Mouse (Mus musculus) forebrain, embryonic 14.5 days (tissue): ENCODE results near the gene Cipc. TPM values are rescaled to one million over a fixed set of nuclear protein-coding genes. Genes with fewer than 3 reads are reported as not detected.

Experiments used
- ATAC-seq: fragments of 200-750 bp; cut with Nextera tagmentation; 2 replicates; pipeline ENCODE4 v1.8.0; 2017; ENCODE audit warnings: mild to moderate bottlenecking, moderate library complexity
- DNase-seq: peaks from one replicate; pipeline ENCODE4 v3.0.0-alpha.2; 2015; ENCODE audit warnings: low spot score
- H3K27ac ChIP-seq: fragments of 300-500 bp; sonication (generic); 2 replicates; pipeline ENCODE4 v1.5.1; 2014; ENCODE audit warnings: low read depth, mild to moderate bottlenecking, control low read depth, low read length, moderate library complexity
- H3K27me3 ChIP-seq: fragments of 300-500 bp; sonication (generic); replicated peaks from 2 replicates; pipeline ENCODE4 v1.6.1; 2014; ENCODE audit warnings: low read length, control low read depth, mixed read lengths; ENCODE audit not compliant: control insufficient read depth, insufficient read depth
- H3K36me3 ChIP-seq: fragments of 300-500 bp; sonication (generic); 2 replicates; pipeline ENCODE4 v1.6.1; 2014; ENCODE audit warnings: low read length, control low read depth; ENCODE audit not compliant: control insufficient read depth, insufficient read depth
- H3K4me1 ChIP-seq: fragments of 300-500 bp; sonication (generic); 2 replicates; pipeline ENCODE4 v1.6.1; 2014; ENCODE audit warnings: antibody characterized with exemption, low read length, control low read depth; ENCODE audit not compliant: control insufficient read depth, insufficient read depth
- H3K4me2 ChIP-seq: fragments of 300-500 bp; sonication (generic); 2 replicates; pipeline ENCODE4 v1.6.1; 2014; ENCODE audit warnings: mild to moderate bottlenecking, control low read depth, low read length
- H3K4me3 ChIP-seq: fragments of 300-500 bp; sonication (generic); 2 replicates; pipeline ENCODE4 v1.5.1; 2014; ENCODE audit warnings: low read depth, low read length, control low read depth
- H3K9ac ChIP-seq: fragments of 300-500 bp; sonication (generic); 2 replicates; pipeline ENCODE4 v1.6.1; 2014; ENCODE audit warnings: mild to moderate bottlenecking, low read length, control low read depth, moderate library complexity
- H3K9me3 ChIP-seq: fragments of 300-500 bp; sonication (generic); replicated peaks from 2 replicates; pipeline ENCODE4 v1.6.1; 2016; ENCODE audit warnings: low read length, control low read depth, mixed read lengths; ENCODE audit not compliant: control insufficient read depth
- WGBS: fragments of 180-500 bp; shearing (Covaris S2); extraction: QIAGEN DNeasy Blood & Tissue Kit; methylation state at CpG from one replicate; pipeline ENCODE4 v1.1.7; 2014; 5-methylcytosine and 5-hydroxymethylcytosine counted together
- polyA plus RNA-seq: library from polyadenylated mRNA; unstranded; fragments of >200 nt; fragmentation: Nextera tagmentation; extraction: Ambion mirVana; gene quantifications from 2 replicates; pipeline ENCODE4 v1.2.1, GENCODE M21; 2014

The Cipc gene
- polyA plus RNA-seq, 1 experiment from 2014 or later, result 47.5 TPM

- peak; percentile 94 for ATAC-seq
- H3K27ac ChIP-seq, result peak overlapping the region; percentile 97
- WGBS, result 7% methylated on average over 10 of the region's 10 CpGs
- H3K36me3 ChIP-seq, result no peaks in the 10 kb centered on the region
- no peaks in the 10 kb centered on the region for H3K27me3 ChIP-seq
- H3K4me3 ChIP-seq, result no peak overlapping the region
- H3K4me2 ChIP-seq, result peak overlapping the region; percentile 2; the same call in 1 of the 2 replicates
- DNase-seq, result peak; percentile 96
- H3K4me1 ChIP-seq, result peaks cover 28% of the 10 kb centered on the region
- no peaks in the 10 kb centered on the region for H3K9me3 ChIP-seq
- H3K9ac ChIP-seq, result peak overlapping the region; percentile 33; the same call in 1 of the 2 replicates
Measured at GRCm38 (mm10) chr12:86911482-86911931, 35.3 kb upstream of the Cipc start.

GRCm38 (mm10) chr12:86912335-86913093 is 34.3 kb upstream of the Cipc start:
- H3K4me3 ChIP-seq, result no peak overlapping the region
- peak overlapping the region; percentile 51; the same call in 1 of the 2 replicates for H3K9ac ChIP-seq
- ATAC-seq (no peak), DNase-seq (no peak)
- H3K27me3 ChIP-seq, result no peaks in the 10 kb centered on the region
- peaks cover 25% of the 10 kb centered on the region for H3K4me1 ChIP-seq
- no peaks in the 10 kb centered on the region for H3K9me3 ChIP-seq
- WGBS, result 8% methylated on average over 22 of the region's 22 CpGs
- H3K27ac ChIP-seq, result peak overlapping the region; percentile 97
- peak overlapping the region; percentile 2; the same call in 1 of the 2 replicates for H3K4me2 ChIP-seq
- H3K36me3 ChIP-seq, result no peaks in the 10 kb centered on the region

DNA sequence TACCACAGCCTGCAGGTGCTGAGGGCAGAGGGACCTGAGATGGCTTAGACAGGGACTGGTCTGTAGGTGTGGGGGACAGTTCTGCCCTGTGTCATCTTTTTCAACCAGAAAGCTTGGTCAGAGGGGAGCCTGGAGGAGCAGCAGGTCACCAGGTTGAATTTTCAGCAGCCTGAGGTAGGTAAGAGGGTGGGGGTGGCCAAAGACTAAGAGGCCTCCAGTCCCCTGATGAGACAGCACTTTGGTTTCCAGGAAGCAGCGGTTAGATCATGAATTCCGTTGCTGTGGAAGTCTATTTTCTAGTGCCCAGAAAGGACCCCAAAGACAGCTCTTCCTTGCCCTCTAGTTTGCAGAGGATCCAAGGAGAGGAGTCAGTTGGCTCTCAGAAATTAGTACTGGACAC is 32.5 kb upstream of the Cipc start:
- WGBS, result 70% methylated on average over 2 of the region's 2 CpGs
- Histone ChIP-seq H3K36me3 (no peaks in the 10 kb centered on the region), H3K27me3 (no peaks in the 10 kb centered on the region), H3K9ac (peak overlapping the region; percentile 1), H3K4me1 (peaks cover 32% of the 10 kb centered on the region), H3K9me3 (no peaks in the 10 kb centered on the region), H3K4me2 (no peak overlapping the region), H3K27ac (no peak overlapping the region), H3K4me3 (no peak overlapping the region)
- ATAC-seq (no peak), DNase-seq (no peak)

DNA sequence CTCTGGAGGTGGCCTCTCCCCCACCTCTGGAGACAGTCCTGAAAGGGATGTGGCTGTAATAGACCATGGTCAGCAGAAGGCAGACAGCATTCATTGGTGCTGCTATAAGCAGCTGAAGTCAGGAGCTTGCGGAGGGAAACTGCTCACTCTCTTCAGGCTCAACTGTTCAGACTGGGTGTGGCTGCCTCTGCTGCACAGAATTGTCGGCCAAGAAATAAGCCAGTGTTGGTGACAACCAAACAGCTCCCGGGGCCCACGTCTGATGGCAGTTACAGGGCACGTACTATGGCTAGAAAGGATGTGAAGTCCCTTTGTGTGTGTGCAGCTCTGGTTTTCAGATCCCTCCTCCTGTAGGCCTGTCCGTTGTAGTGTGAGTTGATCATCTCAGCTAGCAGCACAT is 32.1 kb upstream of the Cipc start:
- H3K9me3 ChIP-seq, result no peaks in the 10 kb centered on the region
- H3K9ac ChIP-seq, result peak overlapping the region; percentile 1; the same call in 1 of the 2 replicates
- no peak for ATAC-seq
- 53% methylated on average over 6 of the region's 6 CpGs for WGBS
- H3K4me2 ChIP-seq, result no peak overlapping the region
- peaks cover 32% of the 10 kb centered on the region for H3K4me1 ChIP-seq
- H3K36me3 ChIP-seq, result no peaks in the 10 kb centered on the region
- no peak for DNase-seq
- no peaks in the 10 kb centered on the region for H3K27me3 ChIP-seq
- H3K27ac ChIP-seq, result no peak overlapping the region
- H3K4me3 ChIP-seq, result no peak overlapping the region

GRCm38 (mm10) chr12:86915617-86916016 is 31.2 kb upstream of the Cipc start:
- WGBS, result 69% methylated on average over 7 of the region's 7 CpGs
- no peaks in the 10 kb centered on the region for H3K27me3 ChIP-seq
- ATAC-seq (no peak), DNase-seq (no peak)
- no peak overlapping the region for H3K4me2 ChIP-seq
- no peaks in the 10 kb centered on the region for H3K9me3 ChIP-seq
- H3K4me1 ChIP-seq, result peaks cover 28% of the 10 kb centered on the region
- H3K36me3 ChIP-seq, result no peaks in the 10 kb centered on the region
- no peak overlapping the region for H3K4me3 ChIP-seq
- H3K9ac ChIP-seq, result no peak overlapping the region
- no peak overlapping the region for H3K27ac ChIP-seq

DNA sequence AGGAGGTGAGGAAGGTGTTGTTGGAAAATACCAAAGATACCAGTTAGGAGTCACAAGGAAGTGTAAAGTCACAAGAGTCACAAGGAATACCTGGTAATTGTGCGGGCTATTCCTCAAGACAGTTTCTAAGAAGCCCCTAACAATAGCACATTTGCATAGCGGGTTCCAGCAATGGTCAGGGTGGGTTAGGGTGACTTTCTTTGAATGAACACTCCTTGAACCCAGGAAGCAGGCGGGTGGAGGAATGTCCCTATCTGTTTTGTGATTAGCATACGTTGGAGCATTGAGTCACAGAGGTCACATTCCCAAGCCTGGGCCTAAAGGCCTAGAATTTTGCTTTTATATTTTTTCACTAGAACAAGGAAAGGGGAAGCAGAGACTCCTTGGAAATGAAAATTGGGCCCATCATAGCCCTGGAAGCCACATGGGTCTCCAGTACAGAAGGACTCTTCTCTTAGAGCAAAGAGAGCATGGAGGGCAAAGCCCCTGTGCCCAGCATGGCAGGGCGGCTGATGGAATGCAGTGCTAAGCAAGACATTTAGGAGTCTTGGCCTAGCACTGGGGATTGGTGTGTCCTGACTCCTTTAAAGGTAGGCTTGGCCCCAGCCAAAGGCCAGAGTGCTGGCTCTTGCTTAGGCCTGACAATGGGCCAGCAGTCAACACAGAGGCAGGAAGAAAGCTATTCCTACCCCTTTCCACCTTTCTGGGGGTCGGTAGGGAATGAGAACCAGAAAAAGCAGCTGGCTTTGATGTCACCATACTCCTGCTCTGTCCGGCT is 29.9 kb upstream of the Cipc start:
- no peaks in the 10 kb centered on the region for H3K27me3 ChIP-seq
- H3K4me3 ChIP-seq, result no peak overlapping the region
- H3K9me3 ChIP-seq, result no peaks in the 10 kb centered on the region
- peak overlapping the region; percentile 29; the same call in 1 of the 2 replicates for H3K9ac ChIP-seq
- H3K4me1 ChIP-seq, result peaks cover 20% of the 10 kb centered on the region
- H3K27ac ChIP-seq, result peak overlapping the region; percentile 72
- ATAC-seq, result no peak
- H3K36me3 ChIP-seq, result no peaks in the 10 kb centered on the region
- DNase-seq, result no peak
- 86% methylated on average over 7 of the region's 7 CpGs for WGBS
- no peak overlapping the region for H3K4me2 ChIP-seq

DNA sequence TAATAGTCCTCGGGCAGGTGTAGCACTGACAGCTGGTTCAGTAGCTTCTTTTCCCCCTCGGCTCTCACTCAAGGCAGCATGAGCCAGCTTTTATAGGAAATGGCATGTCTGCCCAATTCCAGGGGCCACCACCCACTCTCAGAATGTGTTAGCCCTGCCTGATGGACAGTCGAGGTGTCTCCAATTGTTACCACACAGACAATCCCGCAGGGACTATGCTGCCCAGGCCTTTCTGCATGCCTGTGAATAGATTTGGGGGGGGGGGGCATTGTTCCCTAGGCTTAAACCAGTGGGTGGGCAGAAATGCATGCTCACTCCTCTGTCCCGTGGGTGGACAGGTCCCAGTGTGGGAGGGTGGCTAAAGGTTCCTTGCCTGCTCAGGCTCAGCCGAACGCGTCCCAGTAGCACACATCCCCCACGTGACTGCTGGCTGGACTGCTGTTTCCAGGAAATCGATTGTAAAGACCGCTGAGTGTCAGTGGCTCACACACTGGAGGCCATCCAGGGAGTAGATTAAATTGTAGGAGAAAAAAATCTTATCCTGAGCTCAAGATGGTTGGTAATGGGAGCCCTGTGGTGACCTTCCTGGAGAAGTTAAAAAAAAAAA is 28.4 kb upstream of the Cipc start:
- H3K36me3 ChIP-seq, result no peaks in the 10 kb centered on the region
- H3K9me3 ChIP-seq, result no peaks in the 10 kb centered on the region
- H3K4me3 ChIP-seq, result no peak overlapping the region
- peak overlapping the region; percentile 10 for H3K9ac ChIP-seq
- peak; percentile 28; the same call in 1 of the 2 replicates for ATAC-seq
- H3K4me2 ChIP-seq, result no peak overlapping the region; the same call in 1 of the 2 replicates
- peak overlapping the region; percentile 72 for H3K27ac ChIP-seq
- peaks cover 11% of the 10 kb centered on the region for H3K4me1 ChIP-seq
- no peak for DNase-seq
- no peaks in the 10 kb centered on the region for H3K27me3 ChIP-seq
- WGBS, result 26% methylated on average over 11 of the region's 11 CpGs

- H3K9me3 ChIP-seq, result no peaks in the 10 kb centered on the region
- DNase-seq, result no peak
- peak overlapping the region; percentile 10 for H3K9ac ChIP-seq
- peak overlapping the region; percentile 72 for H3K27ac ChIP-seq
- ATAC-seq, result no peak
- H3K4me1 ChIP-seq, result peaks cover 11% of the 10 kb centered on the region
- no peaks in the 10 kb centered on the region for H3K27me3 ChIP-seq
- 79% methylated on average over 17 of the region's 17 CpGs for WGBS
- H3K4me2 ChIP-seq, result no peak overlapping the region
- no peaks in the 10 kb centered on the region for H3K36me3 ChIP-seq
- no peak overlapping the region for H3K4me3 ChIP-seq
Measured at GRCm38 (mm10) chr12:86918983-86919722, 27.7 kb upstream of the Cipc start.
